Mouse (Mus musculus): ENCODE measurements around the gene Rarres2. TPM values are rescaled to one million over a fixed set of nuclear protein-coding genes. Genes with fewer than 3 reads are reported as not detected.

The Rarres2 gene
- polyA plus RNA-seq, 1 experiment from 2014 or later, result 0.68 TPM

- Histone ChIP-seq H3K4me3 (ENCODE audit: low read depth, low read length) (no peak overlapping the region), H3K9ac (replicated peaks; ENCODE audit: low read depth, low read length) (no peak overlapping the region), H3K27ac (ENCODE audit: low read depth, low read length) (no peak overlapping the region), H3K4me2 (ENCODE audit: low read depth, low read length) (no peak overlapping the region), H3K36me3 (ENCODE audit: control insufficient read depth, insufficient read depth, low read length) (no peaks in the 10 kb centered on the region), H3K4me1 (ENCODE audit: control insufficient read depth, insufficient read depth, low read length) (no peaks in the 10 kb centered on the region), H3K9me3 (ENCODE audit: control insufficient read depth, low read length) (no peaks in the 10 kb centered on the region), H3K27me3 (ENCODE audit: control insufficient read depth, insufficient read depth, low read length) (no peaks in the 10 kb centered on the region)
- WGBS, result 91% methylated on average over 6 of the region's 6 CpGs
- no peak for ATAC-seq (ENCODE audit: low read depth)
Measured at GRCm38 (mm10) chr6:48548314-48548713, 24.3 kb downstream of the Rarres2 start.

GRCm38 (mm10) chr6:48546858-48547257 is 25.7 kb downstream of the Rarres2 start:
- WGBS, result 74% methylated on average over 4 of the region's 4 CpGs
- Histone ChIP-seq H3K4me3 (ENCODE audit: low read depth, low read length) (no peak overlapping the region), H3K27me3 (ENCODE audit: control insufficient read depth, insufficient read depth, low read length) (no peaks in the 10 kb centered on the region), H3K9ac (replicated peaks; ENCODE audit: low read depth, low read length) (no peak overlapping the region), H3K36me3 (ENCODE audit: control insufficient read depth, insufficient read depth, low read length) (peaks cover 4% of the 10 kb centered on the region; the same call in 1 of the 2 replicates), H3K4me2 (ENCODE audit: low read depth, low read length) (no peak overlapping the region), H3K4me1 (ENCODE audit: control insufficient read depth, insufficient read depth, low read length) (no peaks in the 10 kb centered on the region), H3K27ac (ENCODE audit: low read depth, low read length) (no peak overlapping the region), H3K9me3 (ENCODE audit: control insufficient read depth, low read length) (no peaks in the 10 kb centered on the region)
- no peak for ATAC-seq (ENCODE audit: low read depth)

- Histone ChIP-seq H3K4me1 (ENCODE audit: control insufficient read depth, insufficient read depth, low read length) (no peaks in the 10 kb centered on the region), H3K9me3 (ENCODE audit: control insufficient read depth, low read length) (no peaks in the 10 kb centered on the region)
- no peak for ATAC-seq (ENCODE audit: low read depth)
Measured at GRCm38 (mm10) chr6:48546271-48546670, 26.3 kb downstream of the Rarres2 start.

GRCm38 (mm10) chr6:48545251-48545650 is 27.3 kb downstream of the Rarres2 start:
- no peak overlapping the region for H3K9ac ChIP-seq (replicated peaks; ENCODE audit: low read depth, low read length)
- WGBS, result 84% methylated on average over 5 of the region's 5 CpGs
- H3K36me3 ChIP-seq (ENCODE audit: control insufficient read depth, insufficient read depth, low read length), result peaks cover 17% of the 10 kb centered on the region; the same call in 1 of the 2 replicates
- no peaks in the 10 kb centered on the region for H3K9me3 ChIP-seq (ENCODE audit: control insufficient read depth, low read length)
- H3K27me3 ChIP-seq (ENCODE audit: control insufficient read depth, insufficient read depth, low read length), result no peaks in the 10 kb centered on the region
- no peak overlapping the region for H3K4me3 ChIP-seq (ENCODE audit: low read depth, low read length)
- no peak overlapping the region for H3K27ac ChIP-seq (ENCODE audit: low read depth, low read length)
- H3K4me2 ChIP-seq (ENCODE audit: low read depth, low read length), result no peak overlapping the region
- ATAC-seq (ENCODE audit: low read depth), result no peak
- no peaks in the 10 kb centered on the region for H3K4me1 ChIP-seq (ENCODE audit: control insufficient read depth, insufficient read depth, low read length)

More at GRCm38 (mm10) chr6:48546271-48546670, 26.3 kb downstream of the Rarres2 start:
- Histone ChIP-seq H3K4me3 (ENCODE audit: low read depth, low read length) (no peak overlapping the region), H3K9ac (replicated peaks; ENCODE audit: low read depth, low read length) (no peak overlapping the region), H3K36me3 (ENCODE audit: control insufficient read depth, insufficient read depth, low read length) (peaks cover 7% of the 10 kb centered on the region; the same call in 1 of the 2 replicates), H3K27ac (ENCODE audit: low read depth, low read length) (no peak overlapping the region), H3K27me3 (ENCODE audit: control insufficient read depth, insufficient read depth, low read length) (no peaks in the 10 kb centered on the region), H3K4me2 (ENCODE audit: low read depth, low read length) (no peak overlapping the region)
- WGBS, result 44% methylated on average over 1 of the region's 1 CpGs

- 85% methylated on average over 3 of the region's 3 CpGs for WGBS
Measured at GRCm38 (mm10) chr6:48542631-48543030, 30.0 kb downstream of the Rarres2 start.

GRCm38 (mm10) chr6:48541560-48542450 is 30.8 kb downstream of the Rarres2 start:
- peaks cover 13% of the 10 kb centered on the region for H3K4me1 ChIP-seq (ENCODE audit: control insufficient read depth, insufficient read depth, low read length)
- no peak overlapping the region for H3K9ac ChIP-seq (replicated peaks; ENCODE audit: low read depth, low read length)
- H3K27ac ChIP-seq (ENCODE audit: low read depth, low read length), result no peak overlapping the region
- no peaks in the 10 kb centered on the region for H3K9me3 ChIP-seq (ENCODE audit: control insufficient read depth, low read length)
- ATAC-seq (ENCODE audit: low read depth), result no peak
- H3K4me2 ChIP-seq (ENCODE audit: low read depth, low read length), result no peak overlapping the region
- no peak overlapping the region for H3K4me3 ChIP-seq (ENCODE audit: low read depth, low read length)
- WGBS, result 38% methylated on average over 7 of the region's 7 CpGs
- H3K36me3 ChIP-seq (ENCODE audit: control insufficient read depth, insufficient read depth, low read length), result peaks cover 17% of the 10 kb centered on the region; the same call in 1 of the 2 replicates
- no peaks in the 10 kb centered on the region for H3K27me3 ChIP-seq (ENCODE audit: control insufficient read depth, insufficient read depth, low read length)

More at GRCm38 (mm10) chr6:48542631-48543030, 30.0 kb downstream of the Rarres2 start:
- peaks cover 17% of the 10 kb centered on the region; the same call in 1 of the 2 replicates for H3K36me3 ChIP-seq (ENCODE audit: control insufficient read depth, insufficient read depth, low read length)
- H3K27me3 ChIP-seq (ENCODE audit: control insufficient read depth, insufficient read depth, low read length), result no peaks in the 10 kb centered on the region
- H3K9ac ChIP-seq (replicated peaks; ENCODE audit: low read depth, low read length), result no peak overlapping the region
- H3K4me3 ChIP-seq (ENCODE audit: low read depth, low read length), result no peak overlapping the region
- no peak overlapping the region for H3K27ac ChIP-seq (ENCODE audit: low read depth, low read length)
- no peak overlapping the region for H3K4me2 ChIP-seq (ENCODE audit: low read depth, low read length)
- ATAC-seq (ENCODE audit: low read depth), result no peak
- H3K9me3 ChIP-seq (ENCODE audit: control insufficient read depth, low read length), result no peaks in the 10 kb centered on the region
- peaks cover 10% of the 10 kb centered on the region for H3K4me1 ChIP-seq (ENCODE audit: control insufficient read depth, insufficient read depth, low read length)

- peaks cover 17% of the 10 kb centered on the region; the same call in 1 of the 2 replicates for H3K36me3 ChIP-seq (ENCODE audit: control insufficient read depth, insufficient read depth, low read length)
- H3K9ac ChIP-seq (replicated peaks; ENCODE audit: low read depth, low read length), result no peak overlapping the region
- peaks cover 15% of the 10 kb centered on the region for H3K4me1 ChIP-seq (ENCODE audit: control insufficient read depth, insufficient read depth, low read length)
- 73% methylated on average over 3 of the region's 3 CpGs for WGBS
- no peak overlapping the region for H3K27ac ChIP-seq (ENCODE audit: low read depth, low read length)
- H3K4me2 ChIP-seq (ENCODE audit: low read depth, low read length), result no peak overlapping the region
- ATAC-seq (ENCODE audit: low read depth), result no peak
- no peak overlapping the region for H3K4me3 ChIP-seq (ENCODE audit: low read depth, low read length)
- no peaks in the 10 kb centered on the region for H3K9me3 ChIP-seq (ENCODE audit: control insufficient read depth, low read length)
- H3K27me3 ChIP-seq (ENCODE audit: control insufficient read depth, insufficient read depth, low read length), result no peaks in the 10 kb centered on the region
Measured at GRCm38 (mm10) chr6:48540721-48541120, 31.9 kb downstream of the Rarres2 start.

- no peak overlapping the region for H3K4me3 ChIP-seq (ENCODE audit: low read depth, low read length)
- no peaks in the 10 kb centered on the region for H3K27me3 ChIP-seq (ENCODE audit: control insufficient read depth, insufficient read depth, low read length)
- H3K4me2 ChIP-seq (ENCODE audit: low read depth, low read length), result no peak overlapping the region
- H3K4me1 ChIP-seq (ENCODE audit: control insufficient read depth, insufficient read depth, low read length), result peaks cover 15% of the 10 kb centered on the region
- 49% methylated on average over 5 of the region's 5 CpGs for WGBS
- no peaks in the 10 kb centered on the region for H3K9me3 ChIP-seq (ENCODE audit: control insufficient read depth, low read length)
- H3K9ac ChIP-seq (replicated peaks; ENCODE audit: low read depth, low read length), result no peak overlapping the region
- H3K36me3 ChIP-seq (ENCODE audit: control insufficient read depth, insufficient read depth, low read length), result peaks cover 17% of the 10 kb centered on the region; the same call in 1 of the 2 replicates
- no peak for ATAC-seq (ENCODE audit: low read depth)
- no peak overlapping the region for H3K27ac ChIP-seq (ENCODE audit: low read depth, low read length)
Measured at GRCm38 (mm10) chr6:48539860-48540259, 32.7 kb downstream of the Rarres2 start.
